Mouse (Mus musculus) hindbrain, embryonic 11.5 days (tissue): Measurements from ENCODE around the gene Fam208b. TPM values are rescaled to one million over a fixed set of nuclear protein-coding genes. Genes with fewer than 3 reads are reported as not detected.
A peak's percentile ranks its signal among the peaks of the same experiment; 100 is the strongest.

Experiments used
- ATAC-seq: fragments of 200-750 bp; cut with Nextera tagmentation; 2 replicates; pipeline ENCODE4 v1.8.0; 2017; ENCODE audit warnings: mild to moderate bottlenecking, moderate TSS enrichment, moderate library complexity; ENCODE audit not compliant: low FRiP score
- DNase-seq: peaks from one replicate; pipeline ENCODE4 v3.0.0-alpha.2; 2015; ENCODE audit warnings: low spot score
- H3K27ac ChIP-seq: fragments of 300-500 bp; sonication (generic); 2 replicates; pipeline ENCODE4 v1.5.1; 2014; ENCODE audit warnings: mild to moderate bottlenecking, low read depth, low read length
- H3K27me3 ChIP-seq: fragments of 300-500 bp; sonication (generic); 2 replicates; pipeline ENCODE4 v1.6.1; 2014; ENCODE audit warnings: mild to moderate bottlenecking, low read length, moderate library complexity, mixed read lengths; ENCODE audit not compliant: control insufficient read depth, insufficient read depth
- H3K36me3 ChIP-seq: fragments of 300-500 bp; sonication (generic); 2 replicates; pipeline ENCODE4 v1.6.1; 2014; ENCODE audit warnings: mild to moderate bottlenecking, low read length, moderate library complexity, mixed read lengths; ENCODE audit not compliant: control insufficient read depth, insufficient read depth
- H3K4me1 ChIP-seq: fragments of 300-500 bp; sonication (generic); replicated peaks from 2 replicates; pipeline ENCODE4 v1.6.1; 2014; ENCODE audit warnings: low read length, mixed read lengths; ENCODE audit not compliant: control insufficient read depth, insufficient read depth
- H3K4me2 ChIP-seq: fragments of 300-500 bp; sonication (generic); replicated peaks from 2 replicates; pipeline ENCODE4 v1.6.1; 2014; ENCODE audit warnings: mild to moderate bottlenecking, low read depth, low read length
- H3K4me3 ChIP-seq: fragments of 300-500 bp; sonication (generic); 2 replicates; pipeline ENCODE4 v1.5.1; 2014; ENCODE audit warnings: low read depth, low read length
- H3K9ac ChIP-seq: fragments of 300-500 bp; sonication (generic); 2 replicates; pipeline ENCODE4 v1.6.1; 2014; ENCODE audit warnings: low read depth, low read length
- H3K9me3 ChIP-seq: fragments of 300-500 bp; sonication (generic); 2 replicates; pipeline ENCODE4 v1.6.1; 2016; ENCODE audit warnings: low read length; ENCODE audit not compliant: control insufficient read depth
- WGBS: fragments of 180-500 bp; shearing (Covaris S2); extraction: QIAGEN DNeasy Blood & Tissue Kit; methylation state at CpG from one replicate; pipeline ENCODE4 v1.1.7; 2014; 5-methylcytosine and 5-hydroxymethylcytosine counted together
- polyA plus RNA-seq: library from polyadenylated mRNA; unstranded; fragments of >200 nt; fragmentation: Nextera tagmentation; extraction: Ambion mirVana; gene quantifications from 2 replicates; pipeline ENCODE4 v1.2.1, GENCODE M21; 2014

Gene Fam208b
- polyA plus RNA-seq, 1 experiment from 2014 or later, result 37.2 TPM

DNA sequence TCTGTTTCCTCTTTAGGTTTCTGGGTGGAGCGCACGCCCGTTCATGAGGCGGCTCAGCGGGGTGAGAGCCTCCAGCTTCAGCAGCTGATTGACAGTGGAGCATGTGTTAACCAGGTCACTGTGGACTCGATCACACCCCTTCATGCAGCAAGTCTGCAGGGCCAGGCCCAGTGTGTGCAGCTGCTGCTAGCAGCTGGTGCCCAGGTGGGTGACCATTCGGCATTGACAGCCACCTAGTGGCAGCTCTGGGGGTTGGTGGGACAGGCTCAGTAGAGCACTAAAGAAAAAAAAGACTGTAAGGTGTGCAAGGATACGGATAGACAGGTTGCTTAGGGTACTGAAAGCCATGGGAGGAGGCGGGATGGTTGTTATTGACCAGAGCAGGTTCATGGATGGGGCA lies 31.1 kb upstream of the Fam208b start:
- no peaks in the 10 kb centered on the region for H3K4me1 ChIP-seq
- no peaks in the 10 kb centered on the region for H3K36me3 ChIP-seq
- ATAC-seq, result no peak
- no peak overlapping the region for H3K4me2 ChIP-seq
- no peak overlapping the region for H3K9ac ChIP-seq
- no peak overlapping the region for H3K27ac ChIP-seq
- peak; percentile 18 for DNase-seq
- 74% methylated on average over 9 of the region's 9 CpGs for WGBS
- no peak overlapping the region for H3K4me3 ChIP-seq
- H3K9me3 ChIP-seq, result no peaks in the 10 kb centered on the region
- H3K27me3 ChIP-seq, result no peaks in the 10 kb centered on the region

- no peak for ATAC-seq
- H3K4me1 ChIP-seq, result no peaks in the 10 kb centered on the region
Measured at GRCm38 (mm10) chr13:3636797-3637196, 25.9 kb upstream of the Fam208b start.

DNA sequence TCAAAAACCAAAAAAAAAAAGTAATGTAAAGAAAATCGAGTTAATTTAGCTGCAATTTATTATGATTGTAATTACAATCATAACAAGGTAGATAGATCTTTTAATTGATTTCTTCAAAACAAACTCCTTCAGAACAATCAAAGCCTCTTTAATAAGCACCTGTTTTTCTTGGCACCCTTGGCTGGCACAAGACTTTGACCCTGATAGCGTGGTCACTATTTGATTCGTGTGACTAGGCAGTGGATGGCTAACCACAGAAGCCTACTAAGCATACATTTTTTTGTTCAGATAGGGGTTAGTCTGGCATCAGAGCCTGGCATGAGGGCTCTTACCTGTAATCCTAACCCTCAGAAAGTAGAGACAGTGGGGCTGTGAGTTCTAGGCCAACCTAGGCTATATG lies 24.2 kb upstream of the Fam208b start:
- Histone ChIP-seq H3K27ac (no peak overlapping the region), H3K36me3 (no peaks in the 10 kb centered on the region), H3K4me3 (no peak overlapping the region), H3K9ac (no peak overlapping the region), H3K9me3 (no peaks in the 10 kb centered on the region), H3K4me2 (no peak overlapping the region), H3K4me1 (no peaks in the 10 kb centered on the region), H3K27me3 (peaks cover 2% of the 10 kb centered on the region; the same call in 1 of the 2 replicates)
- DNase-seq (no peak), ATAC-seq (no peak)
- WGBS, result 88% methylated on average over 3 of the region's 3 CpGs

More at GRCm38 (mm10) chr13:3636797-3637196, 25.9 kb upstream of the Fam208b start:
- no peak overlapping the region for H3K4me3 ChIP-seq
- no peak for DNase-seq
- H3K27ac ChIP-seq, result no peak overlapping the region
- H3K36me3 ChIP-seq, result no peaks in the 10 kb centered on the region
- no peak overlapping the region for H3K4me2 ChIP-seq
- WGBS, result 74% methylated on average over 11 of the region's 11 CpGs
- H3K9ac ChIP-seq, result no peak overlapping the region
- peaks cover 2% of the 10 kb centered on the region; the same call in 1 of the 2 replicates for H3K27me3 ChIP-seq
- H3K9me3 ChIP-seq, result no peaks in the 10 kb centered on the region

DNA sequence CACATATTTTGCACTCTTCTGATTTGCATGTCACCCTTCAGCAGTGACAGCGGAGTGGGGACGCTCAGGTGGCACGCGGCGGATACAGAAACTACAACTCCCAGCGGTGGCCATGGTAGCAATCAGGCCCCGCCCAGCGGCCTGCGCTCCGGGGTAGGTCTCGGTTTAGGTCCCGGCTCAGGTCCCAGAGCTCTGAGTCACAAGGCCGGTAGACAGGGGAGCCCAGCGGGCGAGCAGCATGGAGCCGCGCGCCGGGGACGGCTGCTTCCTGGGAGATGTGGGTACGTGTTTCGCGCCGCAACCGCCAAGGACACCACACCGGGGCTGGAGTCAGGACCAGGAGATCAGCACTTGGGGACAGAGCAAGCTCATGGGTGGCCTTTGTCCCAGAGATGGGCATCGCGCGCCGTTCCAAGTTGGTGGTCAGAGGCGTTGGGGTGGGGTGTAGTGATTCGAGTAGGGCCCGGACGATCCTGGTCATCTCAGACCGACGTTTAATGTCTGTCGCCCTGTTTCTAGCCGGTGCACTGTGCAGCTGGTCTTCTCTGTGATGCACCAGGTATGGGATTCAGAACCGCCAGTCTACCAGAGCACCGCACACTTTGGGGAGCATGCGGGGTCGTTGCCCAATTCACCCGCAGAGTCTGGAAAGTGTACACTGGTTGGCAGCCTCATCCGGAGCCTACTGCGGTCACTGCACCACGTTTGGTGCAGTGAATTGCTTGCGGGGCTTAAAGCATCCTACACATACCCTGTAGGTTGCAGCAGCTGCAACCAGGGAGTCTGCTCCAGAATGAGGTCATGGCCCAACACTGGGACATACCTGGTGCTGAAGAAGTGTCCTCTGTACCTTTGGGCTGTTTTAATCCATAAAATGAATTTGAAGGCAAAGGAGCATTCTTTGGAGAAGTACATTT lies 23.2 kb upstream of the Fam208b start, which contains the start of gene Asb13:
TSS of gene Asb13 (plus strand) at position 138 of the 917 bp plus-strand sequence.
- ATAC-seq, result peak; percentile 96
- Histone ChIP-seq H3K4me1 (no peaks in the 10 kb centered on the region), H3K4me2 (peak within 1 kb of the TSS; percentile 74), H3K36me3 (no peaks in the 10 kb centered on the region), H3K9me3 (no peaks in the 10 kb centered on the region), H3K9ac (peak within 1 kb of the TSS; percentile 85), H3K27ac (no peak within 1 kb of the TSS), H3K27me3 (peaks cover 2% of the 10 kb centered on the region; the same call in 1 of the 2 replicates), H3K4me3 (peak within 1 kb of the TSS; percentile 64)
- DNase-seq, result peak; percentile 82
- under 1% methylated on average over 47 of the region's 47 CpGs for WGBS

- no peaks in the 10 kb centered on the region for H3K4me1 ChIP-seq
- WGBS, result 42% methylated on average over 6 of the region's 6 CpGs
- H3K27ac ChIP-seq, result no peak overlapping the region
- H3K27me3 ChIP-seq, result peaks cover 2% of the 10 kb centered on the region; the same call in 1 of the 2 replicates
- no peak overlapping the region for H3K9ac ChIP-seq
- H3K4me3 ChIP-seq, result no peak overlapping the region
- DNase-seq (no peak), ATAC-seq (no peak)
- H3K9me3 ChIP-seq, result no peaks in the 10 kb centered on the region
- H3K4me2 ChIP-seq, result no peak overlapping the region
- no peaks in the 10 kb centered on the region for H3K36me3 ChIP-seq
Measured at GRCm38 (mm10) chr13:3633131-3633530, 22.2 kb upstream of the Fam208b start.

DNA sequence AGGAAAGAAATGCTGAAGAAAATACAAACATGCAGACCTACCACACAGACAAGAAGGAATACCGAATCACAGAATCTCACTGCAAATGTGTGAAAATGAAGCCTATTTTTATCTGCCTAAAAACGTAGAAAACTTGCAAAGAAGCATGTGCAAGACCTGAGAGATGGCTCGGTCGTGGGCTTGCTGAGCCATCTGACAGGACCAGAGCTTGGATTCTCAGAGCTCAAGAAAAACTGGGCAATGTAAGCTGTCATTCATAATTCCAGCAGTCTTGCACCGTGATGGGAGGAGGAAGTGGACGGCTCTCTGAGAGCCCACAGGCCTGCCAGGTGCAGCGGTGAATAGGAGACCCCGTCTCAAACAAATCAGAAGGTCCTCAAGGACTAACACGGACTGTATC lies 21.6 kb upstream of the Fam208b start:
- Histone ChIP-seq H3K4me3 (no peak overlapping the region), H3K9me3 (no peaks in the 10 kb centered on the region), H3K27ac (no peak overlapping the region), H3K27me3 (peaks cover 2% of the 10 kb centered on the region; the same call in 1 of the 2 replicates), H3K4me2 (no peak overlapping the region), H3K9ac (no peak overlapping the region), H3K4me1 (no peaks in the 10 kb centered on the region), H3K36me3 (no peaks in the 10 kb centered on the region)
- no peak for ATAC-seq
- WGBS, result 82% methylated on average over 9 of the region's 9 CpGs
- DNase-seq, result no peak

DNA sequence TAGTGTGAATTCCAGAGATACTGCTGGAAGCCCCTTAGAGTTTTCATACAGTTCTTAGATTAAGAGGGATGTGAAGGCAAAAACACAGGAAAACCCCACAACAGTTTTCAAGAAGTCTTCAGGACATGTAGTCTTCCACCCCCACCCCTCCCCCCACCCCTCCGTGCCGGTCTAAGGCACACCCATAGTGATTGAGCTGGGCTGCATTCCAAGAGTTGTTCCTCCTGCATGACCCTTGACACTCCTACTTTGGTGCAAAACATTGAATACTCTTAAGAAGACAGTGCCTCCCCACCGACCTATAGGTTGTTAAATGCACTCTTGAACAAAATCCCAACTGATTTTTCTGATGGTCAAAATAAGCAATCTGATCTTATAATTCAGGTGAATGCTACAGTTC lies 17.2 kb upstream of the Fam208b start:
- ATAC-seq, result no peak
- 29% methylated on average over 3 of the region's 3 CpGs for whole genome bisulfite sequencing

GRCm38 (mm10) chr13:3627139-3627538 lies 16.2 kb upstream of the Fam208b start:
- 67% methylated on average over 3 of the region's 3 CpGs for WGBS
- no peaks in the 10 kb centered on the region for H3K27me3 ChIP-seq
- ATAC-seq (no peak), DNase-seq (no peak)
- H3K36me3 ChIP-seq, result no peaks in the 10 kb centered on the region
- no peak overlapping the region for H3K4me3 ChIP-seq
- no peaks in the 10 kb centered on the region for H3K9me3 ChIP-seq
- no peak overlapping the region for H3K4me2 ChIP-seq
- no peaks in the 10 kb centered on the region for H3K4me1 ChIP-seq
- no peak overlapping the region for H3K27ac ChIP-seq
- no peak overlapping the region for H3K9ac ChIP-seq

More for the DNA sequence above, 17.2 kb upstream of the Fam208b start:
- Histone ChIP-seq H3K4me1 (no peaks in the 10 kb centered on the region), H3K27ac (no peak overlapping the region), H3K9me3 (no peaks in the 10 kb centered on the region), H3K27me3 (peaks cover under 1% of the 10 kb centered on the region; the same call in 1 of the 2 replicates), H3K4me2 (no peak overlapping the region), H3K4me3 (no peak overlapping the region), H3K36me3 (no peaks in the 10 kb centered on the region), H3K9ac (no peak overlapping the region)
- DNase-seq, result no peak
